Mouse (Mus musculus) adrenal gland, adult 8-10 months (tissue): ENCODE data around the gene Dclk1. TPM values are rescaled to one million over a fixed set of nuclear protein-coding genes. Genes with fewer than 3 reads are reported as not detected.

Source experiments
- DNase-seq: peaks from one replicate; pipeline ENCODE4 v3.0.0; 2022
- total RNA-seq, 4 experiments: library from RNA; stranded (reverse); gene quantifications; 2 replicates each; pipeline ENCODE4 v1.2.4; 2022

The Dclk1 gene
- total RNA-seq, 4 experiments from 2014 or later = 1.7 to 3.7 (median 2.4) TPM

GRCm38 (mm10) chr3:55543929-55544684 lies 301.9 kb downstream of the Dclk1 start:
- no peak for DNase-seq

GRCm38 (mm10) chr3:55545296-55545695 lies 303.1 kb downstream of the Dclk1 start:
- DNase-seq = no peak

GRCm38 (mm10) chr3:55545916-55546315 lies 303.8 kb downstream of the Dclk1 start:
- no peak for DNase-seq

GRCm38 (mm10) chr3:55547106-55547505 lies 304.9 kb downstream of the Dclk1 start:
- no peak for DNase-seq

- no peak for DNase-seq
Measured at GRCm38 (mm10) chr3:55549376-55549775, 307.2 kb downstream of the Dclk1 start.

GRCm38 (mm10) chr3:55550962-55551361 lies 308.8 kb downstream of the Dclk1 start:
- no peak for DNase-seq

- DNase-seq = no peak
Measured at GRCm38 (mm10) chr3:55551912-55552311, 309.7 kb downstream of the Dclk1 start.

GRCm38 (mm10) chr3:55553031-55553430 lies 310.9 kb downstream of the Dclk1 start:
- no peak for DNase-seq

- no peak for DNase-seq
Measured at GRCm38 (mm10) chr3:55555848-55556247, 313.7 kb downstream of the Dclk1 start.

GRCm38 (mm10) chr3:55558570-55558969 lies 316.4 kb downstream of the Dclk1 start:
- no peak for DNase-seq

- DNase-seq = no peak
Measured at GRCm38 (mm10) chr3:55567476-55567875, 325.3 kb downstream of the Dclk1 start.

- DNase-seq = no peak
Measured at GRCm38 (mm10) chr3:55569539-55569938, 327.4 kb downstream of the Dclk1 start.

- no peak for DNase-seq
Measured at GRCm38 (mm10) chr3:55571034-55571433, 328.9 kb downstream of the Dclk1 start.

GRCm38 (mm10) chr3:55571552-55572296 lies 329.6 kb downstream of the Dclk1 start:
- DNase-seq = peak; percentile 36

- no peak for DNase-seq
Measured at GRCm38 (mm10) chr3:55572297-55572681, 330.1 kb downstream of the Dclk1 start.

- DNase-seq = no peak
Measured at GRCm38 (mm10) chr3:55574003-55574402, 331.8 kb downstream of the Dclk1 start.

GRCm38 (mm10) chr3:55587434-55587971 lies 345.3 kb downstream of the Dclk1 start:
- DNase-seq = no peak

- no peak for DNase-seq
Measured at GRCm38 (mm10) chr3:55587972-55588946, 346.1 kb downstream of the Dclk1 start.
